Mouse (Mus musculus): Measurements from ENCODE around the gene Pros1.

DNA sequence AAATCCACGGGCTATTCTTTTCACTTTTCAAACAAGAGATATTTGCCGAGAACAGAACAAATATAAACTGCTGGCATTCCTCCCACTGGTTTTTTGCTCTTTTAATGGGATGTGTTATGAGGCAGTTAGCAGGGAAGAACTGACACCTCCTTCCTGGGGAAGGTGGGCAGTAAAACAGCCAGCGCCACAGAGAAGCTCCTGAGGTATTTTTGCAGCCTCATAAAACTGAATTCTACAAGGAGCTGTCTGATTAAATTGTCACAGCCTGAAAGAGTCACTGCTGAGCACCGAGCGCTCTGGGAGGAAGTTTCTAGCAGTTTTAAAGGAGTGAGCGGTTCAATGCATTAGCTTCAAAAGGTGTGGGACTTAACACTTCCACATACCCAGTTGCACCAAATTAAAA lies 110.3 kb downstream of the Pros1 start:
- TF ChIP-seq CTCF (IDR thresholded peaks at IDR 0.05; ENCODE audit: borderline replicate concordance, extremely low read depth, insufficient read depth, insufficient read length) (no peak), POLR2A (IDR thresholded peaks at IDR 0.05; ENCODE audit: borderline replicate concordance, extremely low read depth, insufficient read depth, insufficient read length, poor library complexity, severe bottlenecking) (no peak)

Measured in brain, embryonic 14.5 days (tissue).